Mouse (Mus musculus) CH12.LX (cell line): Measurements from ENCODE around the gene Hlcs. TPM values are rescaled to one million over a fixed set of nuclear protein-coding genes. Genes with fewer than 3 reads are reported as not detected.

Experiments
- DNase-seq: peaks from one replicate; pipeline ENCODE4 v3.0.0-alpha.2; 2013; ENCODE audit errors: extremely low read depth
- H3K27ac ChIP-seq: 2 replicates; pipeline ENCODE4 v1.5.1; 2012; ENCODE audit warnings: low read depth, mild to moderate bottlenecking, control low read depth, moderate library complexity; ENCODE audit not compliant: insufficient read depth
- H3K27me3 ChIP-seq: replicated peaks from 2 replicates; pipeline ENCODE3; 2012; ENCODE audit warnings: inconsistent platforms
- H3K36me3 ChIP-seq, 2 experiments: replicated peaks in 1 of 2; 2 replicates each; pipeline versions ENCODE3 to v1.6.1; 2012; ENCODE audit warnings: inconsistent platforms in 1 of 2, low read length in 1 of 2, mild to moderate bottlenecking in 1 of 2, mixed read lengths in 1 of 2, moderate library complexity in 1 of 2; ENCODE audit not compliant: control insufficient read depth in 1 of 2, insufficient read depth in 1 of 2
- H3K4me1 ChIP-seq, 2 experiments: 2 replicates each; pipeline ENCODE4 v1.6.1; 2012; ENCODE audit warnings: inconsistent platforms in 1 of 2, moderate library complexity in 1 of 2; ENCODE audit not compliant: insufficient read depth in 2 of 2, control insufficient read depth in 1 of 2
- H3K4me2 ChIP-seq: 2 replicates; pipeline ENCODE4 v1.6.1; 2012; ENCODE audit warnings: low read depth, mild to moderate bottlenecking, control low read depth; ENCODE audit not compliant: poor library complexity, insufficient read depth, severe bottlenecking
- H3K4me3 ChIP-seq, 3 experiments: fragments of 150-350 bp in 1 of 3; sonication (generic) in 1 of 3; replicated peaks in 1 of 3; 2 replicates each; pipeline versions ENCODE3 to v1.5.1; 2011 to 2012; ENCODE audit warnings: low read depth in 2 of 3, low read length in 2 of 3, mild to moderate bottlenecking in 2 of 3, moderate library complexity in 2 of 3, control low read depth in 1 of 3, improper control_type of control experiment in 1 of 3, inconsistent platforms in 1 of 3, mixed read lengths in 1 of 3; ENCODE audit not compliant: poor library complexity in 1 of 3
- H3K79me2 ChIP-seq: replicated peaks from 2 replicates; pipeline ENCODE4 v1.6.1; 2012; ENCODE audit warnings: mild to moderate bottlenecking, moderate library complexity; ENCODE audit not compliant: control insufficient read depth, poor library complexity, insufficient read depth, severe bottlenecking; ENCODE audit errors: extremely low read depth
- H3K9ac ChIP-seq: 2 replicates; pipeline ENCODE4 v1.6.1; 2012; ENCODE audit warnings: low read depth, mild to moderate bottlenecking, control low read depth, moderate library complexity; ENCODE audit not compliant: insufficient read depth
- H3K9me3 ChIP-seq: replicated peaks from 2 replicates; pipeline ENCODE3; 2012; ENCODE audit warnings: low read length, inconsistent platforms, mixed read lengths
- CHD1 ChIP-seq: IDR thresholded peaks from 2 replicates; pipeline ENCODE4 v1.6.1; 2012; ENCODE audit warnings: low read depth, low read length, improper control_type of control experiment, inconsistent platforms
- CHD2 ChIP-seq: IDR thresholded peaks from 2 replicates; pipeline ENCODE4 v1.6.1; 2011; ENCODE audit warnings: low read length, improper control_type of control experiment
- CTCF ChIP-seq, 2 experiments: IDR thresholded peaks in 1 of 2; conservative IDR thresholded peaks in 1 of 2; 2 replicates each; pipeline ENCODE4 v1.5.1; 2011 to 2012; ENCODE audit warnings: low read depth in 2 of 2, low read length in 2 of 2, improper control_type of control experiment in 1 of 2, inconsistent platforms in 1 of 2, mild to moderate bottlenecking in 1 of 2, moderate library complexity in 1 of 2
- E2F4 ChIP-seq: IDR thresholded peaks from 2 replicates; pipeline ENCODE4 v1.6.1; 2011; ENCODE audit warnings: low read depth, low read length, improper control_type of control experiment; ENCODE audit not compliant: insufficient replicate concordance
- ELF1 ChIP-seq: IDR thresholded peaks from 2 replicates; pipeline ENCODE4 v1.6.1; 2014; ENCODE audit warnings: low read depth, mild to moderate bottlenecking, inconsistent platforms, low read length, improper control_type of control experiment
- EP300 ChIP-seq: IDR thresholded peaks from 2 replicates; pipeline ENCODE4 v1.6.1; 2011; ENCODE audit warnings: low read length, improper control_type of control experiment
- JUND ChIP-seq: conservative IDR thresholded peaks from 2 replicates; pipeline ENCODE4 v1.6.1; 2011; ENCODE audit warnings: low read depth, low read length, improper control_type of control experiment
- MAX ChIP-seq: IDR thresholded peaks from 2 replicates; pipeline ENCODE4 v1.6.1; 2011; ENCODE audit warnings: low read length, improper control_type of control experiment
- MAZ ChIP-seq: IDR thresholded peaks from 2 replicates; pipeline ENCODE4 v1.6.1; 2012; ENCODE audit warnings: low read depth, mild to moderate bottlenecking, inconsistent platforms, low read length, improper control_type of control experiment, moderate library complexity
- MEF2A ChIP-seq: IDR thresholded peaks from 2 replicates; pipeline ENCODE4 v1.6.1; 2014; ENCODE audit warnings: low read depth, mild to moderate bottlenecking, inconsistent platforms, low read length, improper control_type of control experiment, borderline replicate concordance
- MXI1 ChIP-seq: IDR thresholded peaks from 2 replicates; pipeline ENCODE4 v1.6.1; 2011; ENCODE audit warnings: mild to moderate bottlenecking, low read depth, low read length, improper control_type of control experiment
- MYC ChIP-seq: IDR thresholded peaks from 2 replicates; pipeline ENCODE4 v1.6.1; 2011; ENCODE audit warnings: low read depth, mild to moderate bottlenecking, improper control_type of control experiment, low read length
- NRF1 ChIP-seq: IDR thresholded peaks from 2 replicates; pipeline ENCODE4 v1.6.1; 2014; ENCODE audit warnings: low read depth, mild to moderate bottlenecking, inconsistent platforms, low read length, improper control_type of control experiment, moderate library complexity
- PAX5 ChIP-seq: IDR thresholded peaks from 2 replicates; pipeline ENCODE4 v1.6.1; 2012; ENCODE audit warnings: low read length, inconsistent platforms, mixed read lengths
- POLR2A ChIP-seq: IDR thresholded peaks from 2 replicates; pipeline ENCODE4 v1.6.1; 2011; ENCODE audit warnings: low read depth, mild to moderate bottlenecking, improper control_type of control experiment, low read length
- RCOR1 ChIP-seq: conservative IDR thresholded peaks from 2 replicates; pipeline ENCODE4 v1.6.1; 2012; ENCODE audit warnings: low read depth, mild to moderate bottlenecking, inconsistent platforms, low read length, improper control_type of control experiment
- SMC3 ChIP-seq: IDR thresholded peaks from 2 replicates; pipeline ENCODE4 v1.6.1; 2011; ENCODE audit warnings: low read depth, low read length, improper control_type of control experiment
- TCF12 ChIP-seq: IDR thresholded peaks from 2 replicates; pipeline ENCODE4 v1.6.1; 2014; ENCODE audit warnings: low read depth, mild to moderate bottlenecking, inconsistent platforms, low read length, improper control_type of control experiment
- UBTF ChIP-seq: IDR thresholded peaks from 2 replicates; pipeline ENCODE4 v1.6.1; 2012; ENCODE audit warnings: low read depth, mild to moderate bottlenecking, inconsistent platforms, low read length, improper control_type of control experiment, moderate library complexity
- USF1 ChIP-seq: IDR thresholded peaks from 2 replicates; pipeline ENCODE4 v1.6.1; 2014; ENCODE audit warnings: low read depth, mild to moderate bottlenecking, inconsistent platforms, low read length, improper control_type of control experiment
- USF2 ChIP-seq: conservative IDR thresholded peaks from 2 replicates; pipeline ENCODE4 v1.6.1; 2011; ENCODE audit warnings: low read depth, low read length, improper control_type of control experiment
- ZC3H11A ChIP-seq: IDR thresholded peaks from 2 replicates; pipeline ENCODE4 v1.6.1; 2012; ENCODE audit warnings: low read depth, mild to moderate bottlenecking, inconsistent platforms, low read length, improper control_type of control experiment
- ZKSCAN1 ChIP-seq: IDR thresholded peaks from 2 replicates; pipeline ENCODE4 v1.6.1; 2012; ENCODE audit warnings: low read depth, inconsistent platforms, low read length, improper control_type of control experiment, borderline replicate concordance
- ZMIZ1 ChIP-seq: IDR thresholded peaks from 2 replicates; pipeline ENCODE4 v1.6.1; 2012; ENCODE audit warnings: low read depth, mild to moderate bottlenecking, inconsistent platforms, low read length, improper control_type of control experiment
- ZNF384 ChIP-seq: IDR thresholded peaks from 2 replicates; pipeline ENCODE4 v1.6.1; 2012; ENCODE audit warnings: low read depth, low read length, improper control_type of control experiment, inconsistent platforms
- dilution Hi-C: fragments of 300-500 bp; cut with MboI; formaldehyde crosslinking; loops from 2 replicates; pipeline ENCODE4 v1.14.3; 2020; ENCODE audit warnings: low sequenced_read_pairs; ENCODE audit not compliant: extremely low pct_unique_long_range_greater_than_20kb, extremely low pct_ligation_motif_present
- in situ Hi-C: fragments of 300-500 bp; cut with MboI; formaldehyde crosslinking; loops from 3 replicates; pipeline ENCODE4 v1.14.3; 2019; ENCODE audit warnings: low sequenced_read_pairs, low pct_ligation_motif_present, low pct_unique_long_range_greater_than_20kb, mixed read lengths
- polyA plus RNA-seq: library from polyadenylated mRNA; unstranded; fragments of >175 nt; gene quantifications from 2 replicates; pipeline ENCODE4 v1.2.1, GENCODE M21; 2012; ENCODE audit warnings: low read depth; ENCODE audit not compliant: insufficient read length
- total RNA-seq, 2 experiments: library from RNA; depleted of rRNA; stranded (reverse); fragments of 300-350 nt in 1 of 2; fragments of >200 nt in 1 of 2; gene quantifications; 2 replicates each; pipeline ENCODE4 v1.2.3; 2012 to 2014

Hlcs gene
- total and polyA plus RNA-seq, 3 experiments, result 5.3 to 12.5 (median 9.4) TPM

DNA sequence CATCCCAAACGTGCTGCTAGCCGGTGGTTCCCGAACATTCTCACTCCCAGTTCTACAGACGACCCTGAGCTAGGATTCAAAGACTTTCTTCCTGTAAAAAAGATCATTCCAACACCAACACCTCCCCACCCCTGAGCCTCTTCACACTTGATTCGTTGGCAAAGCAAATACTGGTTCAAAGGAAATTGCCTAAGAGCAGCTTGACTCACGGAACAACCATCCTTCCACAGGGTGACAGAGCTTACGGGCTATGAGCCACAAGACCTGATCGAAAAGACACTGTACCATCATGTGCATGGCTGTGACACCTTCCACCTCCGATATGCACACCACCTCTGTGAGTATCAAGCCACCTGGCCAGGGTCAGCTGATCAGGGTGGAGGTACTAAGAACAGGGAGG is 198.7 kb downstream of the Hlcs start:
- no peaks in the 10 kb centered on the region for H3K36me3 ChIP-seq
- peaks cover 2% of the 10 kb centered on the region for H3K27me3 ChIP-seq
- dilution Hi-C loops, result no loop called here

DNA sequence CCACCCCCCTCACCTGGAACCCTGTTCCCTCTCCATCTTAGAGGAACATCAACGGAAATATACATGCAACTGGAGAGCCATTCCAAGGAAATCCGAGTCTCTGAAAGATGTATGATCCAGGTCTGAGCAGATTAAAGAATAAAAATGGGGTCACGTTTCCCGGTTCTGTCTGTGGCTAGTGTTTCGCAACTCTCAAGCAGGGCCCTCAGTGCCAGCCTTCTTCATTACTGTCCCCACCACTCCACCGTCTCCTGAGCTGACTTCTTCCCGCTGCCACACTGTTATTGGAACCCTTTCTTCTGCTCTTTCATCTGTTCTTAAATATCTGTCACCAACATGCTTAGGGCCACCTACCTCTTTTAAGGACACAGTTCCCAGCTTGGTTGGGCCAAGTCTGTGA is 200.2 kb downstream of the Hlcs start:
- no peak for TF ChIP-seq UBTF
- TF ChIP-seq USF2, result no peak
- TF ChIP-seq MAX, result no peak
- TF ChIP-seq USF1, result no peak
- TF ChIP-seq CHD1, result no peak
- TF ChIP-seq, all 38 proteins: peak for 0
- dilution Hi-C loops, result no loop called here
- H3K9me3 ChIP-seq, result no peaks in the 10 kb centered on the region
- H3K79me2 ChIP-seq, result no peaks in the 10 kb centered on the region
- peaks cover 2% of the 10 kb centered on the region for H3K27me3 ChIP-seq
- H3K27ac ChIP-seq, result no peak overlapping the region
- H3K4me1 ChIP-seq, result peaks cover 5 to 7% of the 10 kb centered on the region in 2 experiments; a peak in 1 of 4 replicates
- no peaks in the 10 kb centered on the region for H3K36me3 ChIP-seq
- in situ Hi-C loops, result loop anchor here (5.0 kb wide), 2 partner anchors 36 to 49 kb away; no protein-coding TSS in a partner anchor
- H3K9ac ChIP-seq, result no peak overlapping the region
- no peak overlapping the region for H3K4me2 ChIP-seq
- no peak overlapping the region for H3K4me3 ChIP-seq
- DNase-seq, result no peak

More for the DNA sequence above, 198.7 kb downstream of the Hlcs start:
- no peaks in the 10 kb centered on the region for H3K79me2 ChIP-seq
- no peak overlapping the region for H3K4me2 ChIP-seq
- H3K9me3 ChIP-seq, result no peaks in the 10 kb centered on the region
- no peak overlapping the region for H3K9ac ChIP-seq
- TF ChIP-seq MEF2A (no peak), ZNF384 (no peak), CHD2 (no peak), ELF1 (no peak), EP300 (no peak), JUND (no peak), MAX (no peak), RCOR1 (no peak), PAX5 (no peak)
- H3K4me1 ChIP-seq, result peaks cover 5 to 7% of the 10 kb centered on the region in 2 experiments; a peak in 1 of 4 replicates
- H3K4me3 ChIP-seq, result no peak overlapping the region
- no peak overlapping the region for H3K27ac ChIP-seq
- in situ Hi-C loops, result loop anchor here (5.0 kb wide), 2 partner anchors 37 to 48 kb away; no protein-coding TSS in a partner anchor
- no peak for DNase-seq

DNA sequence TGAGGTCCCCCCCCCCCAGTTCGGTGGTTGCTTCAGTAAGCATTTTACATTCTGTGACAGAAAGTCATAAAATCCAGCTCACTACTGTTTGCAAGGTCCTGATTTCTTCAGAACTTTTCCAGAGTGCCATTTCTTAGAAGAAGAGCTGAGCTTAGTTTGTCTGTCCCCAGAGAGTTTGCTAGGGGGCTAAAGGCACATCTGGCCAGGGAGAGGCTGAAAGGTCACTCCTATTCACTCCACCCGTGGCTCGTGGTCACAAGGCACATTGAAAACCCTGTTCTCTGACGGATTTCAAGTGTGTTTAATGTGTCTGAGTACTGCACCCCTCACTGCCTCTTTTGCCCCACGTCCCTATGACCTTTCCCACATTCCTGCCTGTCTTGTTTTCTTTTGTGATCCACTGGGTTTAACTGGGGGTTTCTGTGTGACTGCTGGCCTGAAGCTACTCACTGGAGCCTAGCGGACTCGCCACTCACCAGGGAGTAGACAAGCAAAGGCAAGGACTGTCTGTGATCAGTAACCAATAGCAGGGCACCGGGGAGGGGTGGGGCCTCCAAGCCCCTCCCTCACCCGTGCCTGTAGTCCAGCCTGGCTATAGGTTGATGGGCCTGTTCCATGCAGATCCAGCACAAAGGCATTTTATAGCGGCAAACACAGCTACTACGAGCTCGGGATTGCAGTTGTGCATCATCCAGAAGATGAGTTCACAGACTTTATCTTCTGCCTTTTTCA is 215.5 kb downstream of the Hlcs start:
- Histone ChIP-seq H3K79me2 (no peaks in the 10 kb centered on the region), H3K27me3 (no peaks in the 10 kb centered on the region), H3K9me3 (no peaks in the 10 kb centered on the region), H3K4me3 (no peak overlapping the region), H3K9ac (no peak overlapping the region), H3K4me2 (no peak overlapping the region), H3K36me3 (no peaks in the 10 kb centered on the region), H3K4me1 (peaks cover 11 to 29% of the 10 kb centered on the region in 2 experiments), H3K27ac (no peak overlapping the region)
- TF ChIP-seq ZMIZ1 (no peak), SMC3 (no peak), MAZ (no peak), USF2 (no peak), CHD2 (no peak), TCF12 (no peak), CTCF (conservative IDR thresholded peaks at IDR 0.05 in 1 of 2, IDR thresholded peaks at IDR 0.05 in 1 of 2; ENCODE audit: low read depth in 2 of 2, low read length in 2 of 2) (no peak), ELF1 (no peak), EP300 (no peak), ZC3H11A (no peak), MXI1 (no peak), E2F4 (no peak), ZKSCAN1 (no peak), USF1 (no peak), RCOR1 (no peak), NRF1 (no peak), POLR2A (no peak), UBTF (no peak), JUND (no peak), MYC (no peak)
- in situ Hi-C loops (no loop called here), dilution Hi-C loops (no loop called here)
- no peak for DNase-seq
